Mouse (Mus musculus) megakaryocyte, embryonic 14.5 days (primary cell): ENCODE measurements around the gene Pex19.

ENCODE experiments used
- FLI1 ChIP-seq: IDR thresholded peaks from 2 replicates; pipeline ENCODE4 v1.6.1; 2012; ENCODE audit warnings: low read length, inconsistent platforms, mixed read lengths
- GATA1 ChIP-seq: IDR thresholded peaks from 3 replicates; pipeline ENCODE4 v1.6.1; 2012; ENCODE audit warnings: mixed read lengths, low read length, inconsistent platforms, borderline replicate concordance

GRCm38 (mm10) chr1:172119720-172120119 is 6.8 kb upstream of the Pex19 start:
- TF ChIP-seq GATA1 = no peak
- no peak for TF ChIP-seq FLI1
